Mouse (Mus musculus) midbrain, embryonic 13.5 days (tissue): Measurements from ENCODE around the gene Vps45. TPM values are rescaled to one million over a fixed set of nuclear protein-coding genes. Genes with fewer than 3 reads are reported as not detected.
"Not testable (repeated sequence)": the region's sequence is repeated elsewhere in the genome, so short reads cannot be mapped to it uniquely, and the experiment has no call there.

Experiments
- ATAC-seq: fragments of 200-750 bp; cut with Nextera tagmentation; 2 replicates; pipeline ENCODE4 v1.8.0; 2017; ENCODE audit warnings: mild to moderate bottlenecking, moderate TSS enrichment, moderate library complexity
- H3K27ac ChIP-seq: fragments of 300-500 bp; sonication (generic); 2 replicates; pipeline ENCODE4 v1.5.1; 2015; ENCODE audit warnings: inconsistent platforms, mild to moderate bottlenecking, moderate library complexity
- H3K27me3 ChIP-seq: fragments of 300-500 bp; sonication (generic); 2 replicates; pipeline ENCODE4 v1.6.1; 2015; ENCODE audit warnings: mild to moderate bottlenecking, inconsistent platforms
- H3K36me3 ChIP-seq: fragments of 300-500 bp; sonication (generic); 2 replicates; pipeline ENCODE4 v1.6.1; 2015; ENCODE audit warnings: mild to moderate bottlenecking, inconsistent platforms
- H3K4me1 ChIP-seq: fragments of 300-500 bp; sonication (generic); replicated peaks from 2 replicates; pipeline ENCODE4 v1.6.1; 2015; ENCODE audit warnings: inconsistent platforms
- H3K4me2 ChIP-seq: fragments of 300-500 bp; sonication (generic); replicated peaks from 2 replicates; pipeline ENCODE4 v1.6.1; 2015; ENCODE audit warnings: moderate library complexity, mild to moderate bottlenecking, inconsistent platforms
- H3K4me3 ChIP-seq: fragments of 300-500 bp; sonication (generic); replicated peaks from 2 replicates; pipeline ENCODE4 v1.5.1; 2015; ENCODE audit warnings: mild to moderate bottlenecking, inconsistent platforms
- H3K9ac ChIP-seq: fragments of 300-500 bp; sonication (generic); replicated peaks from 2 replicates; pipeline ENCODE4 v1.6.1; 2015; ENCODE audit warnings: mild to moderate bottlenecking, inconsistent platforms
- H3K9me3 ChIP-seq: fragments of 300-500 bp; sonication (generic); 2 replicates; pipeline ENCODE4 v1.6.1; 2016; ENCODE audit warnings: mild to moderate bottlenecking, inconsistent platforms
- WGBS: fragments of 180-500 bp; shearing (Covaris S2); methylation state at CpG from one replicate; pipeline ENCODE4 v1.1.7; 2015; 5-methylcytosine and 5-hydroxymethylcytosine counted together
- polyA plus RNA-seq: library from polyadenylated mRNA; unstranded; fragments of >200 nt; fragmentation: Nextera tagmentation; extraction: Ambion mirVana; gene quantifications from 2 replicates; pipeline ENCODE4 v1.2.1, GENCODE M21; 2015

The Vps45 gene
- polyA plus RNA-seq, 1 experiment from 2014 or later = 63.7 TPM

- Histone ChIP-seq H3K27me3 (no peaks in the 10 kb centered on the region), H3K9me3 (no peaks in the 10 kb centered on the region), H3K36me3 (peaks cover 31% of the 10 kb centered on the region), H3K9ac (no peak overlapping the region), H3K4me2 (no peak overlapping the region), H3K27ac (no peak overlapping the region), H3K4me1 (peaks cover 2% of the 10 kb centered on the region; the same call in 1 of the 2 replicates), H3K4me3 (no peak overlapping the region)
- no peak for ATAC-seq
- 83% methylated on average over 4 of the region's 4 CpGs for WGBS
Measured at GRCm38 (mm10) chr3:96051186-96051585, 7.1 kb downstream of the Vps45 start.

- Histone ChIP-seq H3K4me3 (no peak overlapping the region), H3K27ac (no peak overlapping the region), H3K27me3 (no peaks in the 10 kb centered on the region), H3K4me1 (no peaks in the 10 kb centered on the region), H3K9me3 (no peaks in the 10 kb centered on the region), H3K9ac (no peak overlapping the region), H3K36me3 (peaks cover 35% of the 10 kb centered on the region), H3K4me2 (no peak overlapping the region)
- WGBS = 74% methylated on average over 7 of the region's 7 CpGs
- ATAC-seq = no peak
Measured at GRCm38 (mm10) chr3:96050779-96051178, 7.5 kb downstream of the Vps45 start.

GRCm38 (mm10) chr3:96044559-96044958 is 13.7 kb downstream of the Vps45 start:
- H3K4me2 ChIP-seq, H3K27ac ChIP-seq, ATAC-seq, H3K9me3 ChIP-seq, H3K27me3 ChIP-seq, H3K9ac ChIP-seq, H3K4me1 ChIP-seq, H3K4me3 ChIP-seq: not testable (repeated sequence)
- peaks cover 27% of the 10 kb centered on the region for H3K36me3 ChIP-seq
- 88% methylated on average over 3 of the region's 3 CpGs for WGBS

GRCm38 (mm10) chr3:96043104-96043503 is 15.2 kb downstream of the Vps45 start:
- Histone ChIP-seq H3K9me3 (no peaks in the 10 kb centered on the region), H3K36me3 (peaks cover 32% of the 10 kb centered on the region), H3K4me2 (no peak overlapping the region), H3K27ac (no peak overlapping the region), H3K27me3 (no peaks in the 10 kb centered on the region), H3K4me1 (no peaks in the 10 kb centered on the region), H3K9ac (no peak overlapping the region), H3K4me3 (no peak overlapping the region)
- no peak for ATAC-seq
- 94% methylated on average over 1 of the region's 1 CpGs for WGBS

- peaks cover 27% of the 10 kb centered on the region for H3K36me3 ChIP-seq
- H3K4me2 ChIP-seq = no peak overlapping the region
- no peaks in the 10 kb centered on the region for H3K9me3 ChIP-seq
- H3K27ac ChIP-seq = no peak overlapping the region
- H3K4me1 ChIP-seq = no peaks in the 10 kb centered on the region
- no peak for ATAC-seq
- no peak overlapping the region for H3K9ac ChIP-seq
- H3K4me3 ChIP-seq = no peak overlapping the region
- no peaks in the 10 kb centered on the region for H3K27me3 ChIP-seq
- whole genome bisulfite sequencing = 95% methylated on average over 6 of the region's 6 CpGs
Measured at GRCm38 (mm10) chr3:96041079-96041478, 17.2 kb downstream of the Vps45 start.

- H3K36me3 ChIP-seq = peaks cover 25% of the 10 kb centered on the region
- no peaks in the 10 kb centered on the region for H3K4me1 ChIP-seq
- 96% methylated on average over 2 of the region's 2 CpGs for WGBS
- no peak overlapping the region for H3K4me3 ChIP-seq
- H3K9ac ChIP-seq = no peak overlapping the region
- no peaks in the 10 kb centered on the region for H3K9me3 ChIP-seq
- H3K27ac ChIP-seq = no peak overlapping the region
- H3K27me3 ChIP-seq = no peaks in the 10 kb centered on the region
- H3K4me2 ChIP-seq = no peak overlapping the region
- no peak for ATAC-seq
Measured at GRCm38 (mm10) chr3:96040663-96041006, 17.6 kb downstream of the Vps45 start.

- no peak overlapping the region for H3K9ac ChIP-seq
- no peak overlapping the region for H3K4me3 ChIP-seq
- no peak for ATAC-seq
- H3K4me1 ChIP-seq = no peaks in the 10 kb centered on the region
- no peak overlapping the region for H3K4me2 ChIP-seq
- peaks cover 23% of the 10 kb centered on the region for H3K36me3 ChIP-seq
- H3K9me3 ChIP-seq = no peaks in the 10 kb centered on the region
- WGBS = 80% methylated on average over 9 of the region's 9 CpGs
- H3K27me3 ChIP-seq = no peaks in the 10 kb centered on the region
- no peak overlapping the region for H3K27ac ChIP-seq
Measured at GRCm38 (mm10) chr3:96039857-96040662, 18.2 kb downstream of the Vps45 start.

- Histone ChIP-seq H3K36me3 (peaks cover 22% of the 10 kb centered on the region), H3K4me3 (no peak overlapping the region), H3K9ac (no peak overlapping the region), H3K9me3 (no peaks in the 10 kb centered on the region), H3K4me1 (no peaks in the 10 kb centered on the region), H3K27ac (no peak overlapping the region), H3K4me2 (no peak overlapping the region), H3K27me3 (no peaks in the 10 kb centered on the region)
- ATAC-seq = no peak
- 95% methylated on average over 4 of the region's 4 CpGs for WGBS
Measured at GRCm38 (mm10) chr3:96038851-96039250, 19.4 kb downstream of the Vps45 start.

GRCm38 (mm10) chr3:96038156-96038555 is 20.1 kb downstream of the Vps45 start:
- Histone ChIP-seq H3K27me3 (no peaks in the 10 kb centered on the region), H3K4me3 (no peak overlapping the region), H3K36me3 (peaks cover 28% of the 10 kb centered on the region), H3K9me3 (no peaks in the 10 kb centered on the region), H3K4me2 (no peak overlapping the region), H3K9ac (no peak overlapping the region), H3K27ac (no peak overlapping the region), H3K4me1 (no peaks in the 10 kb centered on the region)
- no peak for ATAC-seq
- WGBS = 85% methylated on average over 5 of the region's 5 CpGs

GRCm38 (mm10) chr3:96036796-96037195 is 21.5 kb downstream of the Vps45 start:
- Histone ChIP-seq H3K4me3 (no peak overlapping the region), H3K9ac (no peak overlapping the region), H3K27ac (no peak overlapping the region), H3K4me1 (no peaks in the 10 kb centered on the region), H3K27me3 (no peaks in the 10 kb centered on the region), H3K36me3 (peaks cover 38% of the 10 kb centered on the region), H3K9me3 (no peaks in the 10 kb centered on the region), H3K4me2 (no peak overlapping the region)
- WGBS = 93% methylated on average over 6 of the region's 6 CpGs
- ATAC-seq = no peak

- no peak overlapping the region for H3K27ac ChIP-seq
- no peaks in the 10 kb centered on the region for H3K27me3 ChIP-seq
- H3K9ac ChIP-seq = no peak overlapping the region
- no peak for ATAC-seq
- H3K9me3 ChIP-seq = no peaks in the 10 kb centered on the region
- H3K36me3 ChIP-seq = peaks cover 40% of the 10 kb centered on the region
- no peaks in the 10 kb centered on the region for H3K4me1 ChIP-seq
- 87% methylated on average over 4 of the region's 4 CpGs for WGBS
- H3K4me2 ChIP-seq = no peak overlapping the region
- H3K4me3 ChIP-seq = no peak overlapping the region
Measured at GRCm38 (mm10) chr3:96033046-96033445, 25.2 kb downstream of the Vps45 start.

GRCm38 (mm10) chr3:96032652-96033017 is 25.6 kb downstream of the Vps45 start:
- Histone ChIP-seq H3K4me3 (no peak overlapping the region), H3K36me3 (peaks cover 39% of the 10 kb centered on the region), H3K4me2 (no peak overlapping the region), H3K4me1 (no peaks in the 10 kb centered on the region), H3K27me3 (no peaks in the 10 kb centered on the region), H3K9me3 (no peaks in the 10 kb centered on the region), H3K9ac (no peak overlapping the region), H3K27ac (no peak overlapping the region)
- ATAC-seq = no peak
- 93% methylated on average over 6 of the region's 6 CpGs for WGBS
